Mouse (Mus musculus) lung, postnatal 36 days (tissue): ENCODE measurements around the gene Cep85l.

Source experiments
- DNase-seq: peaks from one replicate; pipeline ENCODE4 v3.0.0; 2022; ENCODE audit warnings: mixed read lengths

Gene Cep85l

DNA sequence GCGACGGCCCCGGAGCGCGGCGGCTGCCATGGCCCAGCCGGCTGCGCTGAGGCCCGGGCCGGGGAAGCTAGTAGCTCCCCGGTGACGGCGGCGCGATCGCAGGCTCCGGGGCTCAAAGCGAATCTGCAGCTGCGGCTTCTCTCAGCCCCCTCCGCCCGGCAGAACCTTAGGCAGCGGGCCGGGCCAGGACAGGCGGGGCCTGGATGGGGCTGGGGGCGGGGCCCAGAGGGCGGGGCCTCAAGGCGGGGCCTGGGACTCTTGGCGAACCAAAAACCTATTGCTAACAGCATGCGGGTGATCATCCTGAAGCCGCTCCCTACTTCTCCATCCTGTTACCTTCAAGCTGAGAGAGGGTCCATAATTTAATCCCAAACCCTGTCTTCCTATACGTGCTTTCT is at the start of gene Cep85l:
TSS of gene Cep85l (minus strand) at position 239 of the 398 bp plus-strand sequence.
- DNase-seq = peak; percentile 92

DNA sequence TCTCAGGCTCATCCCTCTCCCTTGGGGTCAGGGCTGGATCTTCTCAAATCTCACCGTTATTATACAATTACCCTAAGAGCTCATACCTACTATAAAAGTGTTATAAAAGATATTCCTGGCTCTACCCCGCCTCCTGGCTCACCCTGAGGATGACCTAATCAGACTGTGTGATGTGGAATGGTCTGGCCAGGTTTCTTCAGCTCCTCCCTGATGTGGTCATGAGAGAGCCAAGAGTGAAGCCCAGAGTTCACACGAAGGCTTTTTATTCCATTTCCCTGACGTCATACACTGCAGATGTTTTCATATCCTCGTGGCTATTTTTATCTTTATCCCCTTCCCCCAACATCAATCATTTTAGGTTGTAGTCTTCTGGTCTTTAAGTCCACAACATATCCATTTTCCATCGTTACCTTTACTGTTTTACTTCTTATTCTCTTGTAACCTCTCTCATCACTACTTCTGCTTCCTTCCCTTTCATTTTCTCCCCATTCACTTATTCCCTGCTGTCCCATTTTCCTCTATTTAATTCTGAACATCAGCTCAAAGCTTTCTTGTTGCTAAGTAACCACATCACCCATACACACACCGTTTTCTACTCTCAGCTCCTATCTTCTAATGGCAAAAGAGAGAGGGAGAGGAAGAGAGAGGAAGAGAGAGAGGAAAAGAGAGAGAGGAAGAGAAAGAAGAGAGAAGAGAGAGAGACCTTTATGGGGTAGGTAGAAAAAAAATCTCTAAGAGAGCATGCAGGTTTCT is 49.1 kb upstream of the Cep85l start:
- peak; percentile 28 for DNase-seq

DNA sequence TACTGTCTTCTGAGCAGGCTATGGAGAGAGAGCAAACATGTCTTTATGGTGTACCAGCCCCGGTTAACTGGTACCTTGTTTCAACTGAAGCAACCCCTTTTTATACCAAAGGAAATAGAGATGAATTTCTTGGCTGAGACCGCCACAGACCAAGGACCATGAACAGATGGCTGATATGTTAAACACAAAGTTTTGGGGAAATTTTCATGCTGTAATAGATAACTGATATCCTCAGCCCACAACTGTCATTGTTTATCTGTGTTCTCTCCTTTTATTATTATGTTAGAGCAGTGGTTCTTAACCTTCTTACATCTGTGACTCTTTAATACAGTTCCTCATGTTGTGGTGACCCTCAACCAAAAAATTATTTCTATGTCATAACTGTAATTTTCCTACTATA is 46.8 kb upstream of the Cep85l start:
- no peak for DNase-seq

DNA sequence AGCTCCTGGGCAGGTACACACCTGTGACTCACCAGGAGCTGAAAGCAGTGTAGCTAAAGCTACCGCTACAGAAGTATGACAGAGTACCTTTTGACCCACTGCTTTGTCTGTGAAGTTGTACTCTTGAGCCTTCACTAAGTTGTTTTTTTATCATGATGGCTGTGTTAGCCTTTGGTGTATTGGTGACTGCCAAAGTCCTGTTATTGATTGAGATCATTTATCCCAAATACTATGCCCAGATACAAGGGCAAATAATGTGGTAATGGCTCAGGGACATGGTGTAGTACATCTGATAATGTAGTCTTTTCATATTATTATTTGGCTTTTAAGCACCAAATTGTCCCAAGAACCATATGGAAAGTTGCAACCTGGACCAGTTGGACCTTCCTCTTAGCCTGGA is 43.3 kb upstream of the Cep85l start:
- no peak for DNase-seq

DNA sequence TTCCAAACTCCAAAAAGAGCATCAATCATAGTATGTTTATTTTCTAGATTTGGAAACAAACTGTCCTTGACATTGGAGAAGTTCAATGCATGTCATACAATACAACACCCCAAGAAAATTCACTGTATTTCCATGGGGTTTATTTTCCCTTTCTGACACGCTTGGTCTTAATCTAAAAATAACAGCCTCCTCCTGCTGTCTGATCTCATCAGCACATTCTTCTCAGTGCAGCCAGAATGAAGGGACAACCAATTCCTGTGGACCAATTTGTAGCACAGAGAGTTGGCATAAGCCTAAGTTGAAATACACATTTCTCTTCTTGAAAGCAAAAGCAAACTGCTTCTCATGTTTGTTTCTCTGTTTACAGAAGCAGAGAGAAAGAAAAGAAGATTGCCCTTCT is 42.5 kb upstream of the Cep85l start:
- DNase-seq = peak; percentile 27

DNA sequence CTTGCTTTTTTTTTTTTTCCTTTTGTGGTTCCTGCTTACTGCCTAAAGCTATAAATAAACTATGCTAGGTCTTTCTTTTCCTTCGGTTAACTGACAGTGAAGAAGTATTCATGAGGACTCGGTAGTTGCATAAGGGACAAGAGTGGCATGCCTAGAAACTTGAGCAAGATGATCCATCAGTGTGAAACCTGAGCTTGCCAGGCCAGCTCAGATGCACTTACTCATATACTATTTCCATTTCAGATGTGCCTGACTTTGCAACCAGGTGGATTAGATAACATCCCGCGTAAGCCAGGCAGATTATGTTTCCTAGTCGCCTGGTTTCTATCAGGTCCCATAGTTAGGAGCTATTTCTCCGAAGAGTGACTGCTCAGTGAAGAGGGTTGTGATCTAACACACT is 41.9 kb upstream of the Cep85l start:
- DNase-seq = no peak

DNA sequence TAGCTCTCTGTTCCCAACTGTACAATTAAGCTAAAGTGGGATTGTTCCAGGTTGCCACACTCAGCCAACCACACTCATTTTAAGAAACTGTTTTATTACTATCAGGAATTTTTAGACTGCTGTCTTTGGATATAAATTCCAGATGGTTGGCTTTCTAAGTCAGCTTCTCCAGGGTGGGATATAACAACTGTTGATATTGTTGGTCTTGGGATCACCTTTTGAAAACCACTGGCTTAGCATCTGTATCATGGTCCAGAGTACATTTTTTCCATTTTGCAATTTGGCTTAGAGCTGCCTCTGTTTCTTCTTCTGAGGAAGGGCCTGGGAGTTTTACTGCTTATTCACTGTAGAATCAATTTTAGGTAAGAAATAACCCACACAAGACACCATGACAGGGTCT is 40.3 kb upstream of the Cep85l start:
- no peak for DNase-seq

DNA sequence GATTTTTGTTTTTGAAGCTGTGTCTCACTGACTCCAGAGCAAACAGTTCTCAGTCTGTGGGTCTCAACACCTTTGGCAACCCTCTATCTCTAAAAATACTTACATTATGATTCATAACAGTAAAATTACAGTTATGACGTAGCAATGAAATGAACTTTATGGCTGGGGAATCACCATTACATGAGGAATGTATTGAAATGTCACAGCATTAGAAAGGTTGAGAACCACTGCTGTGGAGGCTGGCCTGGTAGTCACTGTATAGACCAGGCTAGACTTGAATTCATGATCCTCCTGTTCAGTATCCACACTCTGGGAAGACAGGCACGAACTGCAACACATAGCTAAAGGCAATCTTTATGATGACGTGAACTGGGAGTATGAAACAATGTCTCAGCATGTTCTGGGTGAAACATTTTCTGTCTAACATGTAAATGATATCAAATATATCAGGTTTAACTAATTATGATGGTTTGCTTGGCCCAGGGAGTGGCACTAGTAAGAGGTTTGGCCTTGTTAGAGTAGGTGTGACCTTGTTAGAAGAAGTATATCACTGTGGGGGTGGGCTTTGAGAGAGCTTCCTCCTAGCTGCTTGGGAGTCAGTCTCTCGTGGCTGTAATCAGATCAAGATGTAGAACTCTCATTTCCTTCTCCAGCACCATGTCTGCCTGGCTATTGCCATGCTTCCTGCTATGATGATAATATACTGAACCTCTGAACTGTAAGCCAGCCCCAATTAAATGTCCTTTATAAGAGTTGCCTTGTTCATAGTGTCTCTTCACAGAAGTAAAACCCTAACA is 39.6 kb upstream of the Cep85l start:
- no peak for DNase-seq

DNA sequence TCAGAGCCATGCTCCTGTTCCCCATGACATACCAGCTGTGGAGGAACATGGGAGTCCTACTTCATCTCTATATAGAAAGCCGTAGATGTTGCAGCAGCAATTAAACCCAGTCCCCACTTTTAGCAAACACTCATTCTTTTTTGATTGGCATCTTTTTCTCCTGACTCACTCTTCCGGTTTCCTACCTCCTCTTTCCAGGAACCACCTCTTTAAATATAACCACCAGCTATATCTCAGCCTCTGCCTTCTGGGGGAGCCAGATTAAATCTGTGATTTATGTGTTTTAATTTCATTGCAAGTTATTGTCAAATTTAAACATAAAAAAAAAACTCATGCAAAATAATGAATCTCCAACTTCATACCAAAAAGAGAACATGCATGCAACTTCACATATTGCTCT is 37.3 kb upstream of the Cep85l start:
- DNase-seq = no peak

DNA sequence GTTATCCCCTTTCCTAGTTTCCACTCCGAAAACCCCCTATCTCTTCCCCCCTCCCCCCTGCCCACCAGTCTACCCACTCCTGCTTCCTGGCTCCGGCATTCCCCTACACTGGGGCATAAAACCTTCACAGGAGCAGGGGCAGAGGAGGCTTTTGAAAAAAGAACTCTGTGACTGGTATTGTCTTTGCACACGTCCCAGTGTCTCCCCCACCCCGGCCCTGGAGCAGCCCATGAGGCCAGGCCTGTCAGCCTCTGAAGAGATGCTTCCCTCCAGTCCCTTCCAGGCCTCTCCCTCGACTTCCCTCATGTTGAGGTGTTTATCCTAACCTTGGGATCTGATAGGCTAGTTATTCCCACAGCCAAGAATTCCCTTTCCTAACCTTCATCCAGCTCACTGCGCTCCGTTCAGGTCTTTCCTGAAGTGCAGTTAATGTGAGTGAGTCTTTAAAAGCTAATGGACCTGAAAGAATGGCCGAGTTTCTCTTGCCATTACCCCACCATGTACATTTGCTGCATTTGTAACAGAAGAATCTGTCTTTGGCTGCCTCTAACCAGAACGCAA is 36.5 kb upstream of the Cep85l start:
- DNase-seq = no peak

DNA sequence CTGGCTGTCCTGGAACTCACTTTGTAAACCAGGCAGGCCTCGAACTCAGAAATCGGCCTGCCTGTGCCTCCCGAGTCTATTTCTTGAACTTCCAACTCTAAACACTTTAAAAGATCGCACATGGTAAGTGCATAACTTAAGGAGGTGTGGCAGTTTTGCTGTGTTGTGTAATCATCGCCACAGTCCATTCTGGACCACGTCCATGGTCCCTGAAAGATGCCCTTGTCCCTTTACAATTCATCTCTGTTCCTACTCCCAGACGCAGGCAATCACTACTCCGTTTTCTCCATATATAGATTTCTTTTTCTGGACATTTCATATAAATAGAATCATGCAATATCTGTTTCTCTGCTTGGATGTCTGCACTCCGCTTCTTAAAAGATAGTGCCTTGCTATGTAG is 35.5 kb upstream of the Cep85l start:
- DNase-seq = no peak

DNA sequence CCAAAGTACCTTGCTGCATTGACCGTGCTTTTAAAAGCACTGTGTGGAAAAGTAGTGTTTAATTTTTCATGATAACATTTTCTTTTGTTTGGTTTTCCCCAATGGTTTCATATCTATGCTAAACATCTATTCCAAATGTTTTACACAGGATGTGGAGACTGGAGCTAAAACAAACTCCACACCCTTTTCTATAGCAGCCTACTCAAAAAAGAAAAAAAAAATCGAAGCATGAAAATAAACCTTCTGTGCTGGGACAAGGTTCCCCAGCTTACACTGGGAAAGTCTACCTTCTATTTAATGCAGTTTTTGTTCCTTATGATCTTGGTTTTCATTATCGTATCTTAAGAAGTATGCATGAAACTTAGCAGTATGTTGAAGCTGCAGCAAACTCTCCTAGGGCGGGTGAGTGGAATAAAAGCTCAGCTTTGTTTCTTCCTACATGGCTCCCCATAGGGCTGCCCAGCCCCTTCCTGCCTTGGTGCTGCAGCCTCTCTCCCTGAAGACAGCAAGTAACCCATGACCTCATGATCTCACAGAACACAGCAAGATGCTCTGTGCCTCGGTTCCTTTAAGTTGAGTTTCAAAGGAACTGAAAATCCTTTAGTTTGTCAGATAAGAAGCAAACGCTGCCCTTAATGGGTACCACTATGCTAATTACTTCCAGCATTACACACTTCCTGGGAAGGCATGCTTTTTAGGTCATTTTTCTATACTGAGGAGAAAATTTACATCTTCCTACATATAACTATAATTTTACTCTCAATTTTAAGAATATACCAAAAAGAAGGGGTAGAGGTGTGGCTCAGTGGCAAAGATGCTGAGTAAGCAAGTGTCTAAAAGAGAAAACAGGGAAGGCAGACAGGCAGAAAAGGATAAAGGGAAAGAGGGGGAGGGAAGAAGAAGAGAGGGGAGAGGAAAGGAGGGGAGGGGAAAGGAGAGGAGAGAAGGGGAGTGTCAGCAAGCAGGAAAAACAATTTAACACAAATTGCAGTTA is 34.6 kb upstream of the Cep85l start:
- peak; percentile 53 for DNase-seq

DNA sequence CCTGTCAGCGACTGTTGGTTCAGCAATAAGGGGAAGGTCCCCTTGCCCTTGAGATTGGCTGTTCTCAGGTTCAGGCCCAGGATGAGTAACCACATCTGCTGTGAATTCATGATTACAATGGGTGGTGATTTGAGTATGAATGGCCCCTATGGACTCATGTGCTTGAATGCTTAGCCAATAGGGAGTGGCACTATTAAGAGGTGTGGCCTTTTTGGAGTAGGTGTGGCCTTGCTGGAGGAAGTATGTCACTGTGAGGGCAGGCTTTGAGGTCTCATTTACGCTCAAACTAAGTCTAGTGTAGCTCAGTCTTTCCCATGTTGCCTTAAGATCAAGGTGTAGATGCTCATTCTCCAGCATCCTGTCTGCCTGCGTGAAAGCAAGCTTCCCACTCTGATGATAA is 33.2 kb upstream of the Cep85l start:
- DNase-seq = no peak

DNA sequence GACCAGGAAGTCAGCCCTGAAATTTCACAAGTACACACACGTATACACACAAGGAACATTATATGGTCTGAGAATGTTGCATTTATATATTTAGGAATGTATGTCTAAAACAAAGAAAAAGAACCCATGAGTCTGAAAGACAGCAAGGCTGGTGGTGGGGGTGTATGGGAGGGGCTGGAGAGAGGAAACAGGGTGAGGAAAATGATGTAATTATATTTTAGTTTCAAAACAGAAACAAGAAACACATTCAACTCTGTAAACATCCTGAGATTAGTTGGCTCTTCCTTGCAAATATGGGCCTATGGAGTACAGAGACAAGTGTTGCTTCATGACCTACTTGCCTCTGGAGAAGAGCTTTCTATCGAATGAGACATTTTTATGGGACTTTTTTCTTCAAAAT is 32.4 kb upstream of the Cep85l start:
- peak; percentile 68 for DNase-seq

DNA sequence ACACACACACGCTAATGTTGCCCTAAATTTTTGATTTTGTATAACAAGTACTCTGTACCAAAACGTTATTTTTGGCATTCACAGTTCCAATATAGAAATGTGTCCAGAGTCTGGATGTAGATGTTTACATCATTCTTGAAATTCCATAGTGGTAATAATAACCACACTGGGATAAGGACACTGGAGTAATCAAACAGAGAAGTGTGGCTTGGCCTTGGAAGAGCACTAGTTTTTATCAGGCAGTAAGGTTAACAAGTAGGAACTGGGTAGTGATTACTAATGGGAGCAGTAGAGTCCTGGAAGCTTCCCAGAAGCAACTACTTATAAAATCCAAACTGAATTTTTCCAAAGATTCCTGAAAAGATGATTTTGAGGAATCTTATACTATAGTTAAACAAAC is 31.1 kb upstream of the Cep85l start:
- DNase-seq = no peak

DNA sequence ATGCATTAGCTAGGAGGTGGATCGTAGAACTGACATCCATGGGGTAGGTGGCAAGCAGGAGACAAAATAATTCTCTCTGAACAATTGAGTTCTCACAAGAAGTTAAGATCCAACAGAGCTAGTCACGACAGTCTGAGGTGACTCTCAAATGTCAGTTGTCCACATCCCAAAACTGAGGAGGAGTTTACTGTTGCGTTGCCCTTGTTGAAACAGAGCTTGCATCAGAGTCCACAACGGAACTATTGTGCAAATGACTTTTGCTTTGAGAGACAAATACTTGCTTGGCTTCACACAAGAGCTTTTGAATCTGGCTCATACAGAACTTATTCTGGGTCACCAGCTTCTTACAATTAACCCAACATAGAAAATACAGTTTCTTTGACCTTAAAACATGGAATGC is 27.7 kb upstream of the Cep85l start:
- peak; percentile 52 for DNase-seq

DNA sequence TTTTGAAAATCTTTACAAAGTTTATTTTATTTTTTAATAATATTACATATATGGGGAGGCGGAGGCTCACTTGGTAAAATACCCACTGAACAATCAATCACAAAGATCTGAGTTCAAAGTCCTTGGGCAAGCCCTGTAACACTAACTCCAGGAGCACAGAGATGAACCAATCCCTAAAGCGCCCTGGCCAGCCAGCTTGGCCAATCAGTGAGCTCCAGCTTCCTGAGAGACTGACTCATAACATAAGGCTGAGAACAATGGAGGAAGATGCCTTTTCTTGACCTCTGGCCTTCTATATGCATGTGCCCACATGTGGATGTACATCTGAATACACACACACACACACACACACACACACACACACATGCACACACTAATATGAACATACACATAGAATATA is 27.1 kb upstream of the Cep85l start:
- no peak for DNase-seq

DNA sequence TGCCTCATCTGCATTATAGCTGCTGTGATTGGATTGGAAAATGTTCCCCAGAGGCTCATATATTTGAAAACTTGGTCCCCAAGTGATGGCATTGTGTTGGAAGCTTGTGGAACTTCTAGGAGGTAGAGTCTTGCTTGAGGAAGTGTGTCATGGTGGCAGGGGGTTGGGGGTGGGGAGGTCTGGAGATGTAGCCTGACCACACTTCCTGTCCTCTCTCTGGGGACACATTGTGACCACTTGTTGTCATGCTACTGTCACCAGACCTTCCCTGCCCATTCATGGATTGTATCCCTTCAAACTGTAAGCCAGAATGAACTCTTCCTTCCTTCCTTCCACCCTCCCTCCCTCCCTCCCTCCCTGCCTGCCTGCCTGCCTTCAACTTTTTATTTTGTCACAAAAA is 22.5 kb upstream of the Cep85l start:
- DNase-seq = no peak

DNA sequence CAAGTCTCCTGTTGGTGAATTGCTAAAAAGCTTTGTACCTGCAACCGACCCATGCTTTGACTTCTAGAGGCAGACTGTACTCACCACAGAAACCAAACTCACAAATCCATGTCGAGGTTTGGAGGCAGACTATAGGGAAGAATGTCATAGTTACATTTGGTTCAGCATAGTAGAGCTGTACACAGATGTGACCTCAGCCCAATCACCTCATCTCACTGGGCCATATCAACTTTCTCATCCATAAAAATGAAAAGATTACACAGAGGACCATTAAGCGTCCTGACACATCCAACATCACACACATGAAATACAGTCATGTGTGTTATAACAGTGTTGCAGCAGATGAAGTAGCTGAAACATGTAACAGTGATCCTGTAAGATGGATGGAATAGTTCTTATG is 19.3 kb upstream of the Cep85l start:
- DNase-seq = no peak

DNA sequence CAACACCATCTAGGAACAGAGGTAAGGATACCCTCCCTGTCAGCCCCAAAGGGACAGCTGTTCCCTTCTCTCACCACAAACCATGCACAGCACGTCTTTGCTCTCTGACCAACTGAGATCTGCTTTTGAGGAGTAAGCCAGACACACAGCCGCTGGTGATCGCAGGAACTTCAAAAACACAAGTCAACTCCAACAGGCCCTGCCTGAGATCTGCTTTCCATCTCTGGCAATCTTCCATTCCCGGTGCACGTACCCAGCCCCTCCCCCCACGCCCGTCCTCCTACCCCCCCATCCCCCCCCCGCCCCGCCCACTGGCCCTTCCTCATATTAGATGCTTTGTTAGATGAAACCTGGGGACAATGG is 18.8 kb upstream of the Cep85l start:
- peak; percentile 67 for DNase-seq

DNA sequence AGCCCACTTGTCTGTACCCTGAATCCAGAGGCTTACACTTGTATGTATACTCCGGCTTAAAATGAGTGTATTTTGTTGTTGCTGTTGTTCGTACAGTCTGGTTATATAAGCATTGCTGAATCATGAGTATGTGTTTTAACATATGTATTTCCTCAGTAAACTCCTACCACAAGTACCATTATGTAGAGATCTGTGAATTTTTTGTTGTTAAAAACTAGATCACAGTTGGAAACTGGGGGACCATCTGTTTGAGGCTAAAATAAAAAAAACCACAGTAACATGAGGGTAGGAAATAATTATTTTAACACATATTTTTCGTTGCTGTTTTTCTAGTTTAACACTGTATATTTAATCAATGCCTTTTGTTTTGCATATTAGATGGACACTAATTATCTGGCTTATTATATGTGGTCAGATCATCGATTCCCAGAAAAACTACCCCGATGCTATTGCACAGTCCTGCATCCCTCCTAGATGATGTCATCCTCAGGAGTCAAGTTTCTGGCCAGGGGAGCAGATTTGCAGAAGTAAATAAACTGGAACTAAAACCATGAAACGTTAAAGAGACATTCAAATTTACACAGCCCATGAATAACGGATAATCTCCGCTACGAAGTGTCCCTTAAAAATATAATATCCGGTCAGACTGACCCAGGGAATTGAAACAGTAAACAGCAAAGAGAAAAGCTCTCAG is 18.2 kb upstream of the Cep85l start:
- peak; percentile 33 for DNase-seq

DNA sequence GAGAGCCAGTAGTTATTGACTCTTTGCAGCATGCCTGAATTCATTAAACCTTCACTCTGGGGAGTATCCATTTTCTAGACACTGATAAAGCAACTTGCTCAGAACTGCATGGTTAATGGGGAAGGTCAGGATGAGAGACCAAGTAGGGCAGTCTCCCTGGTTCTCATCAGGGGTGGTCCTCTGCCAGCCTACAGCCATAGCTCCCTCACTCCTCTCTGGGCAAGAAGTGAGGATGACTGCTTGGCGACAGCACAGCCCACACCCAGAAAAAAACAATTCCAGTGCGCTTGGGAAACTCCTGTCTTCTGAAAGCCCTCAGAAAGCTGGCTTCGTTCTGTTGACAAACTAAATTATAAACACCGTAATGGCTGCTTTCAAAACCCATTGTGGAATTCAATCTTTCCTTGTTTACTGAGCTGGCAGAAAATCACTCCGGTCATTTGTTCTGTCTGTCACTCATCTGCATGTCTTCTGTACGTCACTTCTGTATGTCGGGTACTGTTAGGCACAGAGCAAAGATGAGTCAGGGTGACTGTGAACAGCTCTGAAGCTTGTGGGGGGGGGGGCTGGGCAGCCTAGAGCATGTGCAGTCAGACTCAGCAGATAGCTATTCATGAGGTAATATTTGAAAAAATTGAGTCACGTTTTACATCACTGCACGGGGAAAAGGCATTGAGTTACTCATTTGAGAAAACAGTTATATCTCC is 15.3 kb upstream of the Cep85l start:
- DNase-seq = peak; percentile 18
